Mouse (Mus musculus): Measurements from ENCODE around the gene Brsk1. TPM values are rescaled to one million over a fixed set of nuclear protein-coding genes. Genes with fewer than 3 reads are reported as not detected.
A peak's percentile ranks its signal among the peaks of the same experiment; 100 is the strongest.

The Brsk1 gene
- polyA plus RNA-seq, 1 experiment: 4.9 TPM

- H3K4me1 ChIP-seq (ENCODE audit: control insufficient read depth, insufficient read depth, low read length): no peaks in the 10 kb centered on the region
- DNase-seq: no peak
- H3K4me3 ChIP-seq (replicated peaks; ENCODE audit: extremely low read depth, low read depth, low read length): no peak overlapping the region
- TF ChIP-seq CTCF (IDR thresholded peaks at IDR 0.05; ENCODE audit: insufficient read depth, low read length) (no peak), POLR2A (IDR thresholded peaks at IDR 0.05; ENCODE audit: borderline replicate concordance, extremely low read depth, low read depth, low read length) (no peak)
- WGBS: 78% methylated on average over 8 of the region's 8 CpGs
These were observed 27.2 kb upstream of the Brsk1 start for GRCm38 (mm10) chr7:4663179-4663578.

- H3K4me1 ChIP-seq (ENCODE audit: control insufficient read depth, insufficient read depth, low read length): no peaks in the 10 kb centered on the region
- 83% methylated on average over 2 of the region's 2 CpGs for WGBS
- DNase-seq: no peak
- TF ChIP-seq CTCF (IDR thresholded peaks at IDR 0.05; ENCODE audit: insufficient read depth, low read length) (no peak), POLR2A (IDR thresholded peaks at IDR 0.05; ENCODE audit: borderline replicate concordance, extremely low read depth, low read depth, low read length) (no peak)
- no peak overlapping the region for H3K4me3 ChIP-seq (replicated peaks; ENCODE audit: extremely low read depth, low read depth, low read length)
These were observed 26.7 kb upstream of the Brsk1 start for GRCm38 (mm10) chr7:4663742-4664141.

GRCm38 (mm10) chr7:4666871-4667270 is 23.5 kb upstream of the Brsk1 start:
- no peak for TF ChIP-seq POLR2A (IDR thresholded peaks at IDR 0.05; ENCODE audit: borderline replicate concordance, extremely low read depth, low read depth, low read length)
- TF ChIP-seq CTCF (IDR thresholded peaks at IDR 0.05; ENCODE audit: insufficient read depth, low read length): no peak
- whole genome bisulfite sequencing: 97% methylated on average over 5 of the region's 5 CpGs
- Histone ChIP-seq H3K4me1 (ENCODE audit: control insufficient read depth, insufficient read depth, low read length) (no peaks in the 10 kb centered on the region; the same call in 1 of the 2 replicates), H3K4me3 (replicated peaks; ENCODE audit: extremely low read depth, low read depth, low read length) (no peak overlapping the region)
- no peak for DNase-seq

- TF ChIP-seq CTCF (IDR thresholded peaks at IDR 0.05; ENCODE audit: insufficient read depth, low read length): no peak
- no peak for TF ChIP-seq POLR2A (IDR thresholded peaks at IDR 0.05; ENCODE audit: borderline replicate concordance, extremely low read depth, low read depth, low read length)
- DNase-seq: no peak
- Histone ChIP-seq H3K4me1 (ENCODE audit: control insufficient read depth, insufficient read depth, low read length) (no peaks in the 10 kb centered on the region; the same call in 1 of the 2 replicates), H3K4me3 (replicated peaks; ENCODE audit: extremely low read depth, low read depth, low read length) (no peak overlapping the region)
- WGBS: 93% methylated on average over 8 of the region's 8 CpGs
These were observed 21.9 kb upstream of the Brsk1 start for GRCm38 (mm10) chr7:4668506-4668905.

GRCm38 (mm10) chr7:4669156-4669555 is 21.2 kb upstream of the Brsk1 start:
- Histone ChIP-seq H3K4me1 (ENCODE audit: control insufficient read depth, insufficient read depth, low read length) (no peaks in the 10 kb centered on the region; the same call in 1 of the 2 replicates), H3K4me3 (replicated peaks; ENCODE audit: extremely low read depth, low read depth, low read length) (no peak overlapping the region)
- TF ChIP-seq CTCF (IDR thresholded peaks at IDR 0.05; ENCODE audit: insufficient read depth, low read length): no peak
- TF ChIP-seq POLR2A (IDR thresholded peaks at IDR 0.05; ENCODE audit: borderline replicate concordance, extremely low read depth, low read depth, low read length): no peak
- 91% methylated on average over 9 of the region's 9 CpGs for WGBS
- no peak for DNase-seq

- Histone ChIP-seq H3K4me3 (replicated peaks; ENCODE audit: extremely low read depth, low read depth, low read length) (no peak overlapping the region), H3K4me1 (ENCODE audit: control insufficient read depth, insufficient read depth, low read length) (no peaks in the 10 kb centered on the region; the same call in 1 of the 2 replicates)
- 91% methylated on average over 8 of the region's 8 CpGs for WGBS
- TF ChIP-seq POLR2A (IDR thresholded peaks at IDR 0.05; ENCODE audit: borderline replicate concordance, extremely low read depth, low read depth, low read length) (no peak), CTCF (IDR thresholded peaks at IDR 0.05; ENCODE audit: insufficient read depth, low read length) (no peak)
- no peak for DNase-seq
These were observed 19.6 kb upstream of the Brsk1 start for GRCm38 (mm10) chr7:4670655-4671255.

- DNase-seq: peak; percentile 17
- WGBS: 62% methylated on average over 4 of the region's 4 CpGs
These were observed 18.4 kb upstream of the Brsk1 start for GRCm38 (mm10) chr7:4671956-4672355.

GRCm38 (mm10) chr7:4674114-4674731 is 16.2 kb upstream of the Brsk1 start:
- no peak for DNase-seq
- TF ChIP-seq CTCF (IDR thresholded peaks at IDR 0.05; ENCODE audit: insufficient read depth, low read length) (no peak), POLR2A (IDR thresholded peaks at IDR 0.05; ENCODE audit: borderline replicate concordance, extremely low read depth, low read depth, low read length) (no peak)
- Histone ChIP-seq H3K4me3 (replicated peaks; ENCODE audit: extremely low read depth, low read depth, low read length) (no peak overlapping the region), H3K4me1 (ENCODE audit: control insufficient read depth, insufficient read depth, low read length) (no peaks in the 10 kb centered on the region; the same call in 1 of the 2 replicates)
- 87% methylated on average over 12 of the region's 12 CpGs for WGBS

More at GRCm38 (mm10) chr7:4671956-4672355, 18.4 kb upstream of the Brsk1 start:
- H3K4me3 ChIP-seq (replicated peaks; ENCODE audit: extremely low read depth, low read depth, low read length): no peak overlapping the region
- no peaks in the 10 kb centered on the region; the same call in 1 of the 2 replicates for H3K4me1 ChIP-seq (ENCODE audit: control insufficient read depth, insufficient read depth, low read length)
- TF ChIP-seq CTCF (IDR thresholded peaks at IDR 0.05; ENCODE audit: insufficient read depth, low read length): no peak
- TF ChIP-seq POLR2A (IDR thresholded peaks at IDR 0.05; ENCODE audit: borderline replicate concordance, extremely low read depth, low read depth, low read length): no peak

- no peaks in the 10 kb centered on the region; the same call in 1 of the 2 replicates for H3K4me1 ChIP-seq (ENCODE audit: control insufficient read depth, insufficient read depth, low read length)
- 87% methylated on average over 7 of the region's 7 CpGs for WGBS
- H3K4me3 ChIP-seq (replicated peaks; ENCODE audit: extremely low read depth, low read depth, low read length): no peak overlapping the region
- TF ChIP-seq POLR2A (IDR thresholded peaks at IDR 0.05; ENCODE audit: borderline replicate concordance, extremely low read depth, low read depth, low read length) (no peak), CTCF (IDR thresholded peaks at IDR 0.05; ENCODE audit: insufficient read depth, low read length) (no peak)
- DNase-seq: no peak
These were observed 15.2 kb upstream of the Brsk1 start for GRCm38 (mm10) chr7:4675200-4675599.

- H3K4me3 ChIP-seq (replicated peaks; ENCODE audit: extremely low read depth, low read depth, low read length): no peak overlapping the region
- TF ChIP-seq CTCF (IDR thresholded peaks at IDR 0.05; ENCODE audit: insufficient read depth, low read length) (no peak), POLR2A (IDR thresholded peaks at IDR 0.05; ENCODE audit: borderline replicate concordance, extremely low read depth, low read depth, low read length) (no peak)
- WGBS: 75% methylated on average over 5 of the region's 5 CpGs
- no peaks in the 10 kb centered on the region for H3K4me1 ChIP-seq (ENCODE audit: control insufficient read depth, insufficient read depth, low read length)
- no peak for DNase-seq
These were observed 7.1 kb upstream of the Brsk1 start for GRCm38 (mm10) chr7:4683307-4683706.

Data from lung, adult 2 months (tissue).